Mouse (Mus musculus): ENCODE data around the gene Helq. TPM values are rescaled to one million over a fixed set of nuclear protein-coding genes. Genes with fewer than 3 reads are reported as not detected.

The Helq gene
- total and polyA plus RNA-seq, 3 experiments = 12.1 to 24.3 (median 13.1) TPM

DNA sequence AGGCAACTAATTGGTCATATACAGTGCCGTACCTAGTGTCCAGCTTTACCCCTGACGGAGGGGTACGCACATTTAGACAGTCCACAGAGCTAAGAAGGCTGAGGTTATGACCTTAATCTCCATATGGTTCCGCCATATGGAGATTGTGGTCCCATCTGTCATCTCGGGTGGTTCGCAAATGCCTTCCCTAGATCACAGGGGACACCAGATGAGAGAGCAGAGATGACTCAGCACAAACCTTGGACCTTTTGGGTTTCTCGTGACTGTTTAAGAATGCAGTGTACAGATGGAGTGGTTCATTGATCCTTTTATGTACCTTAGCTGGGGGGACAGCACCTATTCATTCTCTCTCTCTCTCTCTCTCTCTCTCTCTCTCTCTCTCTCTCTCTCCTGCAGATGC lies 45.0 kb downstream of the Helq start:
- peak; percentile 92 for DNase-seq (ENCODE audit: extremely low read depth)
- no peaks in the 10 kb centered on the region for H3K27me3 ChIP-seq (replicated peaks)
- TF ChIP-seq MAZ (IDR thresholded peaks at IDR 0.05; ENCODE audit: low read depth, low read length) (0 out of 2 replicates have a peak, but pooled peaks have one; percentile 59), TCF12 (IDR thresholded peaks at IDR 0.05; ENCODE audit: low read depth, low read length) (peak; percentile 92), USF1 (IDR thresholded peaks at IDR 0.05; ENCODE audit: low read depth, low read length) (no peak), POLR2A (IDR thresholded peaks at IDR 0.05; ENCODE audit: low read depth, low read length) (no peak), IRF4 (IDR thresholded peaks at IDR 0.05; ENCODE audit: low read depth, low read length) (peak; percentile 84), ELF1 (IDR thresholded peaks at IDR 0.05; ENCODE audit: low read depth, low read length) (peak; percentile 17; the same call in 1 of the 2 replicates), CTCF (conservative IDR thresholded peaks at IDR 0.05 in 1 of 2, IDR thresholded peaks at IDR 0.05 in 1 of 2; ENCODE audit: low read depth in 2 of 2, low read length in 2 of 2) (no peak), SIN3A (IDR thresholded peaks at IDR 0.05; ENCODE audit: low read length) (peak; percentile 93), ZC3H11A (IDR thresholded peaks at IDR 0.05; ENCODE audit: low read depth, low read length) (no peak), MAFK (IDR thresholded peaks at IDR 0.05; ENCODE audit: insufficient replicate concordance, low read length) (peak; percentile 96), HCFC1 (IDR thresholded peaks at IDR 0.05; ENCODE audit: low read depth, low read length) (0 out of 2 replicates have a peak, but pooled peaks have one; percentile 24), RCOR1 (conservative IDR thresholded peaks at IDR 0.05; ENCODE audit: low read depth, low read length) (peak; percentile 60; the same call in 1 of the 2 replicates), POLR2AphosphoS2 (IDR thresholded peaks at IDR 0.05; ENCODE audit: low read depth, low read length) (no peak), BHLHE40 (IDR thresholded peaks at IDR 0.05; ENCODE audit: low read depth, low read length) (peak; percentile 93), TBP (conservative IDR thresholded peaks at IDR 0.05; ENCODE audit: low read depth, low read length) (0 out of 2 replicates have a peak, but pooled peaks have one; percentile 41), JUND (conservative IDR thresholded peaks at IDR 0.05; ENCODE audit: low read depth, low read length) (peak; percentile 89), GABPA (IDR thresholded peaks at IDR 0.05; ENCODE audit: insufficient replicate concordance, low read depth, low read length) (no peak), EP300 (IDR thresholded peaks at IDR 0.05; ENCODE audit: low read length) (peak; percentile 92), UBTF (IDR thresholded peaks at IDR 0.05; ENCODE audit: low read depth, low read length) (no peak), ZKSCAN1 (IDR thresholded peaks at IDR 0.05; ENCODE audit: borderline replicate concordance, low read depth, low read length) (no peak), USF2 (conservative IDR thresholded peaks at IDR 0.05; ENCODE audit: low read depth, low read length) (no peak), MYC (IDR thresholded peaks at IDR 0.05; ENCODE audit: low read depth, low read length) (peak; percentile 90), KAT2A (IDR thresholded peaks at IDR 0.05; ENCODE audit: insufficient replicate concordance, low read length) (0 out of 2 replicates have a peak, but pooled peaks have one; percentile 26), MEF2A (IDR thresholded peaks at IDR 0.05; ENCODE audit: borderline replicate concordance, low read depth, low read length) (peak; percentile 80; the same call in 1 of the 2 replicates), ZMIZ1 (IDR thresholded peaks at IDR 0.05; ENCODE audit: low read depth, low read length) (0 out of 2 replicates have a peak, but pooled peaks have one; percentile 46), PAX5 (IDR thresholded peaks at IDR 0.05; ENCODE audit: low read length) (no peak), E2F4 (IDR thresholded peaks at IDR 0.05; ENCODE audit: insufficient replicate concordance, low read depth, low read length) (no peak), CHD2 (IDR thresholded peaks at IDR 0.05; ENCODE audit: low read length) (peak; percentile 68; the same call in 1 of the 2 replicates), JUN (IDR thresholded peaks at IDR 0.05; ENCODE audit: insufficient read depth, low read depth, low read length) (peak; percentile 64), ZNF384 (IDR thresholded peaks at IDR 0.05; ENCODE audit: low read depth, low read length) (no peak), SMC3 (IDR thresholded peaks at IDR 0.05; ENCODE audit: low read depth, low read length) (no peak), NRF1 (IDR thresholded peaks at IDR 0.05; ENCODE audit: low read depth, low read length) (no peak), ETS1 (conservative IDR thresholded peaks at IDR 0.05; ENCODE audit: low read depth, low read length) (peak; percentile 97), NELFE (IDR thresholded peaks at IDR 0.05; ENCODE audit: low read depth, low read length) (no peak), MAX (IDR thresholded peaks at IDR 0.05; ENCODE audit: low read length) (peak; percentile 56; the same call in 1 of the 2 replicates), CHD1 (IDR thresholded peaks at IDR 0.05; ENCODE audit: low read depth, low read length) (no peak), MXI1 (IDR thresholded peaks at IDR 0.05; ENCODE audit: low read depth, low read length) (peak; percentile 52), RAD21 (IDR thresholded peaks at IDR 0.05; ENCODE audit: low read depth, low read length) (no peak)
- dilution Hi-C loops (cut with MboI; ENCODE audit: extremely low pct_ligation_motif_present, extremely low pct_unique_long_range_greater_than_20kb, low sequenced_read_pairs) (no loop called here), in situ Hi-C loops (cut with MboI; ENCODE audit: low pct_ligation_motif_present, low pct_unique_long_range_greater_than_20kb, low sequenced_read_pairs) (no loop called here)
- no peaks in the 10 kb centered on the region for H3K79me2 ChIP-seq (replicated peaks; ENCODE audit: control insufficient read depth, extremely low read depth, insufficient read depth, poor library complexity, severe bottlenecking)
- no peak overlapping the region for H3K4me3 ChIP-seq (replicated peaks in 1 of 3; ENCODE audit: low read depth in 2 of 3, low read length in 2 of 3, poor library complexity in 1 of 3)
- H3K36me3 ChIP-seq (replicated peaks in 1 of 2; ENCODE audit: control insufficient read depth in 1 of 2, insufficient read depth in 1 of 2, low read length in 1 of 2) = no peaks in the 10 kb centered on the region
- peak overlapping the region; percentile 41 for H3K4me2 ChIP-seq (ENCODE audit: insufficient read depth, low read depth, poor library complexity, severe bottlenecking)
- H3K9ac ChIP-seq (ENCODE audit: insufficient read depth, low read depth) = 0 out of 2 replicates have a peak overlapping the region, but pooled peaks have one; percentile 22
- H3K27ac ChIP-seq (ENCODE audit: insufficient read depth, low read depth) = peak overlapping the region; percentile 71
- H3K9me3 ChIP-seq (replicated peaks; ENCODE audit: low read length) = peaks cover 12% of the 10 kb centered on the region
- peaks cover 21 to 53% of the 10 kb centered on the region in 2 experiments for H3K4me1 ChIP-seq (ENCODE audit: control insufficient read depth in 1 of 2, insufficient read depth in 2 of 2)

All from CH12.LX (cell line).